15 mouse cellular contexts compared by ENCODE assay signal in genomic region chr3:98613540-98613939, GRCm38 (mm10). TPM values are rescaled to one million over a fixed set of nuclear protein-coding genes. Genes with fewer than 3 reads are reported as not detected.
DNase-seq lines count a peak whose midpoint lies in the region; ATAC-seq lines count a peak whose summit lies in the region.
"Not testable (repeated sequence)": the region's sequence is repeated elsewhere in the genome, so short reads cannot be mapped to it uniquely, and the experiment has no call there.
"Had no signal": no experiment of that assay in that cellular context is flagged by ENCODE, and none has a peak within 500 bp of the region (broad histone marks: within the 10 kb centered on the region; RNA-seq: fewer than 3 reads in every experiment).

No protein-coding gene starts in this region.

- not testable (repeated sequence) for H3K4me1 ChIP-seq in kidney, embryonic 14.5 days (ENCODE audit: control insufficient read depth, insufficient read depth, low read length); kidney, embryonic 16.5 days (ENCODE audit: insufficient read depth, low read length); neural tube, embryonic 14.5 days (ENCODE audit: control insufficient read depth, insufficient read depth, low read length)

- DNase-seq in mesoderm, embryonic 11.5 days (ENCODE audit: low read depth, low spot score): peak; percentile 2

- H3K4me3 ChIP-seq in kidney, embryonic 14.5 days (ENCODE audit: low read length); kidney, embryonic 16.5 days (ENCODE audit: low read length); neural tube, embryonic 14.5 days (ENCODE audit: low read depth, low read length): not testable (repeated sequence)

- not testable (repeated sequence) for H3K9ac ChIP-seq in kidney, embryonic 14.5 days (ENCODE audit: low read depth, low read length); kidney, embryonic 16.5 days (replicated peaks; ENCODE audit: low read length); neural tube, embryonic 14.5 days (replicated peaks; ENCODE audit: low read depth, low read length)

- H3K4me2 ChIP-seq in kidney, embryonic 14.5 days (replicated peaks; ENCODE audit: low read depth, low read length); kidney, embryonic 16.5 days (replicated peaks; ENCODE audit: low read depth, low read length); neural tube, embryonic 14.5 days (ENCODE audit: low read depth, low read length): not testable (repeated sequence)

- peak; percentile 85 for ATAC-seq in kidney, embryonic 14.5 days (ENCODE audit: low FRiP score, low TSS enrichment)
- peak; percentile 82 for ATAC-seq in kidney, embryonic 16.5 days (ENCODE audit: low FRiP score, low TSS enrichment)
- ATAC-seq in neural tube, embryonic 14.5 days (ENCODE audit: low read depth): peak; percentile 46; the same call in 1 of the 2 replicates

- not testable (repeated sequence) for H3K27ac ChIP-seq in kidney, embryonic 14.5 days (ENCODE audit: low read depth, low read length); kidney, embryonic 16.5 days (ENCODE audit: low read length); neural tube, embryonic 14.5 days (ENCODE audit: low read depth, low read length)

- not testable (repeated sequence) for H3K27me3 ChIP-seq in kidney, embryonic 14.5 days (ENCODE audit: control insufficient read depth, insufficient read depth, low read length); kidney, embryonic 16.5 days (ENCODE audit: insufficient read depth, low read length); neural tube, embryonic 14.5 days (ENCODE audit: control insufficient read depth, insufficient read depth, low read length)

- not testable (repeated sequence) for H3K9me3 ChIP-seq in kidney, embryonic 14.5 days (ENCODE audit: control insufficient read depth, low read length); kidney, embryonic 16.5 days (ENCODE audit: low read length); neural tube, embryonic 14.5 days (ENCODE audit: control insufficient read depth, low read length)

- H3K36me3 ChIP-seq in kidney, embryonic 14.5 days (ENCODE audit: control insufficient read depth, insufficient read depth, low read length); kidney, embryonic 16.5 days (ENCODE audit: insufficient read depth, low read length); neural tube, embryonic 14.5 days (ENCODE audit: control insufficient read depth, insufficient read depth, low read length): not testable (repeated sequence)

RNA-seq across cellular contexts. Expression of gene Hsd3b5, which starts 16.5 kb away (rescaled TPM):
- not detected in 2 replicates for polyA plus RNA-seq in kidney, embryonic 14.5 days (2014; fragmentation: Nextera tagmentation; extraction: Ambion mirVana)
- 0.18 TPM in 1 of 2 replicates, not detected in the other for polyA plus RNA-seq in kidney, embryonic 16.5 days (2015; fragmentation: Nextera tagmentation; extraction: Ambion mirVana)
- polyA plus RNA-seq in neural tube, embryonic 14.5 days (2014; fragmentation: Nextera tagmentation; extraction: Ambion mirVana): not detected in 2 replicates
- polyA plus RNA-seq: adrenal gland, adult 2 months; brain, embryonic 14.5 days; C2C12; embryonic facial prominence, embryonic 11.5 days; embryonic facial prominence, embryonic 13.5 days; embryonic facial prominence, embryonic 15.5 days; erythroblast, embryonic 14.5 days; forebrain, embryonic 10.5 days; forebrain, embryonic 12.5 days; forebrain, embryonic 14.5 days; forebrain, embryonic 16.5 days had no signal

RNA-seq across cellular contexts. Expression of gene Gm10681, which starts 24.9 kb away (rescaled TPM):
- 7.7 and 16.8 TPM in 2 replicates for polyA plus RNA-seq in kidney, embryonic 14.5 days (2014; fragmentation: Nextera tagmentation; extraction: Ambion mirVana)
- polyA plus RNA-seq in kidney, embryonic 16.5 days (2015; fragmentation: Nextera tagmentation; extraction: Ambion mirVana): 99.5 and 117 TPM in 2 replicates
- polyA plus RNA-seq in neural tube, embryonic 14.5 days (2014; fragmentation: Nextera tagmentation; extraction: Ambion mirVana): not detected in 2 replicates
- polyA plus RNA-seq: adrenal gland, adult 2 months; brain, embryonic 14.5 days; C2C12; embryonic facial prominence, embryonic 11.5 days; embryonic facial prominence, embryonic 13.5 days; embryonic facial prominence, embryonic 15.5 days; erythroblast, embryonic 14.5 days; forebrain, embryonic 10.5 days; forebrain, embryonic 12.5 days; forebrain, embryonic 14.5 days; forebrain, embryonic 16.5 days had no signal
